Mouse (Mus musculus): ENCODE measurements at regions not wholly inside any gene's neighbourhood (a gene's known extent, or its start where the extent isn't known, plus 50 kb on each side); places are given as distances from the start of the nearest gene placed in this dataset.

DNA sequence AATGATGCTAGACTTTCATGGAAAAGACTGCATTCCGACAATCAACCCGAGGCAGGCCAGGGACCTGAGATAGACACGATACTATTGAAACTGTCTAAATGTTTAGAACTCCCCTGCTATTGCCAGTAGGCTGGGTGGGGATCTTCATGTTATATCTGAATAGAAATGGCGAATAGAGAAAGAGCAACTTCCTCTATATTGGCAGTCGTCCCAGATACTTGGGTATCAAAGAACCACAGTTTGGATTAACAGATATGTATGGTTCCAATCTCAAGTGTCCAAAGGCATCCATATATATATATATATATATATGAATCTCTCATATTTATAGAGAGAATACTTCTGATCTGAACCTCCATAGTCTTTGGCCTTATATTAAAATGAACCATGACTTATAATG is 161.8 kb downstream of the Kctd12 start:
- no peak for TF ChIP-seq CTCF (IDR thresholded peaks at IDR 0.05; ENCODE audit: control insufficient read depth, insufficient read depth, insufficient replicate concordance, low read depth, low read length)
- no peak for TF ChIP-seq POLR2A (IDR thresholded peaks at IDR 0.05; ENCODE audit: control insufficient read depth, low read depth, low read length)
